Mouse (Mus musculus) heart, postnatal 0 days (tissue): ENCODE results near the gene Aspn. TPM values are rescaled to one million over a fixed set of nuclear protein-coding genes. Genes with fewer than 3 reads are reported as not detected.

Experiments used
- ATAC-seq: fragments of 200-750 bp; cut with Nextera tagmentation; 2 replicates; pipeline ENCODE4 v1.8.0; 2017; ENCODE audit warnings: low read depth, moderate number of reproducible peaks, moderate library complexity; ENCODE audit not compliant: insufficient read depth
- DNase-seq: peaks from one replicate; pipeline ENCODE4 v3.0.0-alpha.2; 2016; ENCODE audit warnings: low spot score
- H3K27ac ChIP-seq: fragments of 300-500 bp; sonication (generic); 2 replicates; pipeline ENCODE4 v1.5.1; 2014; ENCODE audit warnings: low read depth, mild to moderate bottlenecking
- H3K27me3 ChIP-seq: fragments of 300-500 bp; sonication (generic); 2 replicates; pipeline ENCODE4 v1.6.1; 2014; ENCODE audit warnings: low read length, mixed read lengths; ENCODE audit not compliant: control insufficient read depth, insufficient read depth
- H3K36me3 ChIP-seq: fragments of 300-500 bp; sonication (generic); replicated peaks from 2 replicates; pipeline ENCODE4 v1.6.1; 2014; ENCODE audit warnings: low read length, mixed read lengths; ENCODE audit not compliant: control insufficient read depth, insufficient read depth
- H3K4me1 ChIP-seq: fragments of 300-500 bp; sonication (generic); 2 replicates; pipeline ENCODE4 v1.6.1; 2014; ENCODE audit warnings: antibody characterized with exemption; ENCODE audit not compliant: control insufficient read depth, insufficient read depth
- H3K4me2 ChIP-seq: fragments of 300-500 bp; sonication (generic); 2 replicates; pipeline ENCODE4 v1.6.1; 2014; ENCODE audit warnings: low read depth, mild to moderate bottlenecking, low read length, moderate library complexity
- H3K4me3 ChIP-seq: fragments of 300-500 bp; sonication (generic); 2 replicates; pipeline ENCODE4 v1.5.1; 2014; ENCODE audit warnings: low read depth, low read length
- H3K9ac ChIP-seq: fragments of 300-500 bp; sonication (generic); replicated peaks from 2 replicates; pipeline ENCODE4 v1.6.1; 2014; ENCODE audit warnings: low read depth, low read length, mixed read lengths
- H3K9me3 ChIP-seq: fragments of 300-500 bp; sonication (generic); replicated peaks from 2 replicates; pipeline ENCODE4 v1.6.1; 2016; ENCODE audit warnings: low read length; ENCODE audit not compliant: control insufficient read depth
- CTCF ChIP-seq: IDR thresholded peaks from 2 replicates; pipeline ENCODE4 v1.5.1; 2016; ENCODE audit warnings: antibody characterized with exemption, control low read depth, low read depth
- EP300 ChIP-seq: IDR thresholded peaks from 2 replicates; pipeline ENCODE4 v1.6.1; 2016; ENCODE audit warnings: antibody characterized with exemption, low read depth
- WGBS: fragments of 180-500 bp; shearing (Covaris S2); extraction: QIAGEN DNeasy Blood & Tissue Kit; methylation state at CpG from one replicate; pipeline ENCODE4 v1.1.7; 2014; 5-methylcytosine and 5-hydroxymethylcytosine counted together
- polyA plus RNA-seq: library from polyadenylated mRNA; unstranded; fragments of >200 nt; fragmentation: Nextera tagmentation; extraction: Ambion mirVana; gene quantifications from 2 replicates; pipeline ENCODE4 v1.2.1, GENCODE M21; 2015
- total RNA-seq: library from RNA; depleted of rRNA; stranded (reverse); fragments of >200 nt; gene quantifications from 2 replicates; pipeline ENCODE4 v1.2.3, GENCODE M21; 2014; ENCODE audit warnings: low replicate concordance

Aspn gene
- total and polyA plus RNA-seq, 2 experiments from 2014 or later, result 56.0 to 67.5 TPM

DNA sequence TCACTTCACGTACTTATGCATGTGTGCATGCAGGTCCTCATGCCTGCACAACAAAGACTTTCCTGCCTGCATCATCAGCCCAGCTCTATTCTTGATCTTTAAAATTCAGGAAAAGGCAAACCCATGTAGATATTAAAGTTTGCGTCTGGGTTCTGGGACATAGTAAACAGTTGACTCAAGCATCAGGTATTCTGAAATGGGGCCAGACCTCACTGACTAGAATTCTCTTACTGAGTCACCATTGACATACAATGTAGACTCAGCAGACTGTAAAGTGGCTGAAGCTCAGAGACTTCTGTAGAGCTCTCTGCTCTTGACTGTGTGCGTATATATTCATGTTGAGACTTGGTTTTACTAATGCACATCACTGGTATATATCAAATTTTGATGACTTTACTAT, 5.4 kb downstream of the Aspn start:
- Histone ChIP-seq H3K4me2 (no peak overlapping the region), H3K9me3 (no peaks in the 10 kb centered on the region), H3K9ac (no peak overlapping the region), H3K4me1 (no peaks in the 10 kb centered on the region), H3K36me3 (no peaks in the 10 kb centered on the region), H3K27me3 (no peaks in the 10 kb centered on the region), H3K4me3 (no peak overlapping the region), H3K27ac (no peak overlapping the region)
- no peak for ATAC-seq
- no peak for DNase-seq
- WGBS, result 79% methylated on average over 3 of the region's 3 CpGs
- no peak for TF ChIP-seq CTCF
- TF ChIP-seq EP300, result no peak

DNA sequence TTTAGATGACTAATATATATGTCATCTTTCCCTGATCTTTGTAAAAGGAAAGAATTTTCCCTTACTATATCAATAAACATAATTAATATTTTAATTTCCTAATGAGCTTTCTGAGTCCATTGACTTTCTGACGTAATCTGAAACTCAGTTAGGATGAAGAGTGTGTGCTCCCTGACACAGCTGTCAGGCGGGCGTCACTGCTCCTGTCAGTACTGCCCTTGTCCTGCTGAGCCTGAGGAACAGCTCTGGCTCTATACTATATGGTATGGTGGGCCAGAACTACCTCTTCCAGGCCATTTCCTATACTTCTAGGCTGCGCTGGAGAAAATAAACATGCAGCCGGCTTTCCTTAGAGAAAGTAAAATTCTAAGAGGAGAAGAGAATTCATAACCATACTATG, 10.3 kb downstream of the Aspn start:
- TF ChIP-seq CTCF (no peak), EP300 (no peak)
- H3K4me2 ChIP-seq, result no peak overlapping the region
- ATAC-seq (no peak), DNase-seq (no peak)
- H3K27ac ChIP-seq, result no peak overlapping the region
- no peak overlapping the region for H3K4me3 ChIP-seq
- WGBS, result 72% methylated on average over 5 of the region's 5 CpGs
- H3K36me3 ChIP-seq, result no peaks in the 10 kb centered on the region
- no peaks in the 10 kb centered on the region for H3K27me3 ChIP-seq
- no peak overlapping the region for H3K9ac ChIP-seq
- H3K9me3 ChIP-seq, result no peaks in the 10 kb centered on the region
- H3K4me1 ChIP-seq, result no peaks in the 10 kb centered on the region

GRCm38 (mm10) chr13:49556203-49556602, 12.0 kb downstream of the Aspn start:
- Histone ChIP-seq H3K27ac (no peak overlapping the region), H3K27me3 (no peaks in the 10 kb centered on the region), H3K9ac (no peak overlapping the region), H3K4me1 (no peaks in the 10 kb centered on the region), H3K9me3 (no peaks in the 10 kb centered on the region), H3K4me2 (no peak overlapping the region), H3K4me3 (no peak overlapping the region), H3K36me3 (no peaks in the 10 kb centered on the region)
- TF ChIP-seq CTCF, result no peak
- no peak for TF ChIP-seq EP300
- DNase-seq (no peak), ATAC-seq (no peak)
- WGBS, result 69% methylated on average over 1 of the region's 1 CpGs

DNA sequence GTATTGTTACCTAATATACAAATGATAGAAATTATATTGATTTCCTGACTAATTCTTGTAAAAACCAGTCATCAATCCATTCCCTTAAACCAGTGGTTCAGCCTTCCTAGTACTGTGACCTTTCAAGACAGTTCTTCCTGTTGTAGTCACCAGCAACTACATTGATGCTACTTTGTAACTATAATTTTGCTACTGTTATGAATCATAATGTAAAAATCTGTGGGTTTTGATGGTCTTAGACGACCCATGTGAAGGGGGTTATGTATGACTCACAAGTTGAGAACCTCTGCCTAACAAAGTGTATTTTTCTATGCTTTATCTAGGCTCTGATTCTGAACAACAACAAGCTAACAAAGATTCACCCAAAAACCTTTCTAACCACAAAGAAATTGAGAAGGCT, 12.7 kb downstream of the Aspn start:
- Histone ChIP-seq H3K4me1 (no peaks in the 10 kb centered on the region), H3K36me3 (no peaks in the 10 kb centered on the region), H3K4me2 (no peak overlapping the region), H3K27ac (no peak overlapping the region), H3K27me3 (no peaks in the 10 kb centered on the region), H3K9ac (no peak overlapping the region), H3K4me3 (no peak overlapping the region), H3K9me3 (no peaks in the 10 kb centered on the region)
- no peak for ATAC-seq
- DNase-seq, result no peak
- TF ChIP-seq CTCF (no peak), EP300 (no peak)
- 66% methylated on average over 1 of the region's 1 CpGs for WGBS

- Histone ChIP-seq H3K4me1 (no peaks in the 10 kb centered on the region), H3K27ac (no peak overlapping the region), H3K9me3 (no peaks in the 10 kb centered on the region), H3K4me3 (no peak overlapping the region), H3K27me3 (no peaks in the 10 kb centered on the region), H3K36me3 (no peaks in the 10 kb centered on the region), H3K4me2 (no peak overlapping the region), H3K9ac (no peak overlapping the region)
- ATAC-seq (0 out of 2 replicates have a peak, but pooled peaks have one; percentile 17), DNase-seq (peak; percentile 62)
- TF ChIP-seq CTCF, result peak; percentile 61
- no peak for TF ChIP-seq EP300
- WGBS, result 38% methylated on average over 2 of the region's 2 CpGs
These were observed 14.9 kb downstream of the Aspn start for GRCm38 (mm10) chr13:49559185-49559584.

- Histone ChIP-seq H3K4me3 (no peak overlapping the region), H3K9me3 (no peaks in the 10 kb centered on the region), H3K27ac (no peak overlapping the region), H3K4me1 (no peaks in the 10 kb centered on the region), H3K4me2 (no peak overlapping the region), H3K27me3 (no peaks in the 10 kb centered on the region), H3K9ac (no peak overlapping the region), H3K36me3 (no peaks in the 10 kb centered on the region)
- no peak for DNase-seq
- no peak for TF ChIP-seq CTCF
- TF ChIP-seq EP300, result no peak
- ATAC-seq, result no peak
- 46% methylated on average over 2 of the region's 2 CpGs for WGBS
These were observed 16.6 kb downstream of the Aspn start for GRCm38 (mm10) chr13:49560886-49561285.
